Mouse (Mus musculus): ENCODE data around the gene Cpt1a. TPM values are rescaled to one million over a fixed set of nuclear protein-coding genes. Genes with fewer than 3 reads are reported as not detected.

Cpt1a gene
- polyA plus RNA-seq (2014; fragmentation: Illumina TruSeq; extraction: RNeasy Lipid Tissue Mini Kit (QIAGEN cat#74804); ENCODE audit: insufficient read depth, low read depth, low replicate concordance): 23.4 TPM

DNA sequence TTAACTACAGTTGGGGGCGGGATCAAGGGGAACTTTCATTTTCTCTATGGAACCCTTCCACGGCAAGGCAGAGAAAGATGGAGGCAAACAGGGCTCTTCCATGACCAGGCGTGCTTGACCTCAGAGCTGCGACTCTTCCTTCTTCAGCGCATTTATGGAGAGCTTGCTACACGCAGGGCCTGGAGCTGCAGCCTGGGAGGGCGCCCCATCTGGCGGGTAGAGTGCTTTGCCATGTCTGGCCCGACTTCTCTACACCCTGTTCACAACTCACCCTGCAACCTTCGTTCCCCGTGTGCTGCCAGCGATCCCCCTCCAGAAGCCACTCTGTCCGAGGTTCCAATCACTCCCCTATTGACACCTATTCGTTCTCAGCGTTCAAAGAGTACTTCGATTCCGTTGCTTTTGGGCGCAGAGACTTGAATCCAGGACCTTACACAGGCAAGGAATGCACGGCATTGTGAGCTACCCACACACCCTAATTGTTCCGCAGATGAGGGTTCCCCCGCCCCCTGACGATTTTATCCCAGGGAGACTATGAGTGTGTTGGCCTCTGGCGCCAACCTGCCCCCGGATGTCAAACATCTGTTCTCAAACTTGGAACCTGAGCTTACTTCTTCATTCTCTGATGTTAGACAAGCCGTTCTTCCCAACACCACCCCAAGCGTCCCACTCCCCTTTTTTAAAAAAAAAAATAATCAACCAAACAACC lies at the start of gene Cpt1a:
Gene Cpt1a, plus strand, starts transcription at position 74 of the 709 bp plus-strand sequence.

DNA sequence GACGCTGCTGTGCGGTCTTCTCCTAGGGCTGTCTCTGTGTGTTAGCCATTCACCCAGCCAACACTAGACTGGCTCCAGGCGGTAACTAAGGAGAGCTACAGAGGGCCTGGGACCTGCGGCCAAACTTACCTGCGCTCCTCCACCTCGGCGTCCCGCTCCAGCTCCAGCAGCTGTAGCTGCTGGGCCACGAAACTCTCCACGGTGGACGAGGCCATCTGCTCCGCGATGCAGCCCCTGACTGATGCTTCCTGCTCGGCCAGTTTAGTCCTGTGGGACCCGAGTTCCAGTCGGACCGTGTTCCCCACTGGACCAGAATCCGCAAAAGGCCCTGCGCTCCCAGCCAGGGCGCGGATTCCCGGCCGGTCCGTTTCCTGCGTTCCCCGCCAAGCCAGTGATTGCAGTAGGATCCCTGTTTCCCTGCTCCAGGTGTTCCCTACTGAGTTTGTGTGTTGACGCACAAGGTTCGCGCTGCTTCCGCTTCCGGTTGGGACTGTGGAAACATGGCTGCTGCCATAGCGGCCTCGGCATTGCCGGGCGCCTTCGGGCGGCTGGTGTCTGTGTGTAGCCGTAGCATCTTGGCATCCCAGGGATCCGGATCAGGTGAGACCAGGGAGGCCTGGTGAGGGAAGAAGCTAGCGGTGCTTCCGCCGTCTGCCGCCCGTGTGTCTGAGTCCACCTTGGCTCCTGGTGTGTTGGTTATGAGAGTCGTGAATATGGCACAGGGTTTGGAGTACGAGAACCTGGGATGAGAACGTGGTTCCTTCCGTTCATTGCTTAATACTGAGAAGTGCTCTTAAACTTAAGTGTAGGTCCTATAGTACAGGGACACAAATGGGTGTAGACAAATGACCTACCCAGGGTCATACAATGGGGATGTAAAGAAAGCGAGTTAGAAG lies 39.3 kb upstream of the Cpt1a start, which contains the start of the genes Mrpl21 and Ighmbp2:
Gene Mrpl21, plus strand, starts transcription at position 330 of the 896 bp plus-strand sequence.
Gene Ighmbp2, minus strand, starts transcription at position 446 of the 896 bp plus-strand sequence.

GRCm38 (mm10) chr19:3388629-3389057 lies 66.5 kb downstream of the Cpt1a start, which contains the start of gene Tesmin:
TSS of gene Tesmin (plus strand) at chr19:3388857.

GRCm38 (mm10) chr19:3414268-3414733 lies 92.2 kb downstream of the Cpt1a start, which contains the start of gene Gal:
TSS of gene Gal (minus strand) at chr19:3414544.

Other genes with a start within 250 kb of the Cpt1a start
- gene Mrpl21, start 39.4 kb upstream of the Cpt1a start, polyA plus RNA-seq (2014; fragmentation: Illumina TruSeq; extraction: RNeasy Lipid Tissue Mini Kit (QIAGEN cat#74804); ENCODE audit: insufficient read depth, low read depth, low replicate concordance): 51.2 TPM
- gene Ighmbp2, start 39.3 kb upstream of the Cpt1a start, polyA plus RNA-seq (2014; fragmentation: Illumina TruSeq; extraction: RNeasy Lipid Tissue Mini Kit (QIAGEN cat#74804); ENCODE audit: insufficient read depth, low read depth, low replicate concordance): 2.6 TPM
- 0.37 TPM for gene Tesmin, start 66.5 kb downstream of the Cpt1a start, polyA plus RNA-seq (2014; fragmentation: Illumina TruSeq; extraction: RNeasy Lipid Tissue Mini Kit (QIAGEN cat#74804); ENCODE audit: insufficient read depth, low read depth, low replicate concordance)
- 7.6 TPM for gene Gal, start 92.2 kb downstream of the Cpt1a start, polyA plus RNA-seq (2014; fragmentation: Illumina TruSeq; extraction: RNeasy Lipid Tissue Mini Kit (QIAGEN cat#74804); ENCODE audit: insufficient read depth, low read depth, low replicate concordance)